ENCODE assay signal across 14 mouse cellular contexts in the genomic region with DNA sequence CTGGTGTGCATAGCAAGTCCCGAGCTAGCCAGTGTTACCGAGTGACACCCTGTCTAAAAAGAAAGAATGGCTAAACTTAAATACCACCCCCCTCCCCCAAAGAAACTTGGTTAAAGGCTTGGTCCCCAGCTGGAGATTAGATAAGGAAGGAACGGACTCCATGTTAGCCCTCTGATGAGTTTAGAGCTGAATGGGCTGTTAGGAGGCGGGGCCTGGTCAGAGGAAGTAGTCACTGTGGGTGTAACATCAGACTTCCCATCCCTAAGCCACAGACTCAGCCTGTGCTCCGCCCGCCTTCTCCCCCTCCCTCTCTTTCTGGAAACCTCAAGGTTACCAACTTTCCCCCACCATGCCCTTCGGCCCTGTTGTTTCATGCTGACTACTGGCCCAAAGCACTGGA. TPM values are rescaled to one million over a fixed set of nuclear protein-coding genes. Genes with fewer than 3 reads are reported as not detected.
A peak's percentile ranks its signal among the peaks of the same experiment; 100 is the strongest.
DNase-seq lines count a peak whose midpoint lies in the region; ATAC-seq and TF ChIP-seq lines count a peak whose summit lies in the region.
"Had no signal": no experiment of that assay in that cellular context is flagged by ENCODE, and none has a peak within 500 bp of the region (broad histone marks: within the 10 kb centered on the region; RNA-seq: fewer than 3 reads in every experiment).

No protein-coding gene starts in this region.

- TF ChIP-seq EP300 in MEL (IDR thresholded peaks at IDR 0.05; ENCODE audit: low read depth in 1 of 2, low read length in 2 of 2) = peak; percentile 39 to 59; a peak in 3 of 4 replicates

- DNase-seq in forebrain, embryonic 10.5 days (ENCODE audit: extremely low spot score, low spot score) = no peak
- peak; percentile 79 for DNase-seq in MEL (ENCODE audit: low read depth, low spot score)
- DNase-seq in liver, embryonic 11.5 days (ENCODE audit: low spot score) = no peak
- peak; percentile 33 for DNase-seq in naive thymus-derived CD4-positive, alpha-beta T cell, adult 2 months (ENCODE audit: low read depth)
- no peak for DNase-seq in right cerebral cortex, adult 18-20 months
- DNase-seq in kidney, adult 18-20 months = no peak
- DNase-seq: heart, adult 11 months; right cerebral cortex, postnatal 4 days had no signal

- H3K79me2 ChIP-seq in MEL (ENCODE audit: control insufficient read depth, insufficient read depth, low read length, poor library complexity) = no peaks in the 10 kb centered on the region

- H3K27me3 ChIP-seq in forebrain, embryonic 15.5 days = no peaks in the 10 kb centered on the region
- no peaks in the 10 kb centered on the region for H3K27me3 ChIP-seq in forebrain, embryonic 10.5 days (ENCODE audit: poor library complexity, severe bottlenecking)
- no peaks in the 10 kb centered on the region for H3K27me3 ChIP-seq in MEL (ENCODE audit: control insufficient read depth in 1 of 2, insufficient read depth in 2 of 2, low read length in 2 of 2)
- H3K27me3 ChIP-seq in liver, embryonic 11.5 days (replicated peaks; ENCODE audit: control insufficient read depth, insufficient read depth, low read length) = no peaks in the 10 kb centered on the region
- no peaks in the 10 kb centered on the region for H3K27me3 ChIP-seq in heart, embryonic 12.5 days (replicated peaks)
- H3K27me3 ChIP-seq: neural tube, embryonic 12.5 days had no signal

- no peaks in the 10 kb centered on the region for H3K9me3 ChIP-seq in forebrain, embryonic 15.5 days
- H3K9me3 ChIP-seq in forebrain, embryonic 10.5 days = peaks cover under 1% of the 10 kb centered on the region; the same call in 1 of the 2 replicates
- no peaks in the 10 kb centered on the region for H3K9me3 ChIP-seq in MEL (replicated peaks; ENCODE audit: insufficient read depth, low read length)
- H3K9me3 ChIP-seq in liver, embryonic 11.5 days (ENCODE audit: control insufficient read depth, low read length) = no peaks in the 10 kb centered on the region; the same call in 1 of the 2 replicates
- H3K9me3 ChIP-seq in heart, embryonic 12.5 days (replicated peaks) = no peaks in the 10 kb centered on the region
- H3K9me3 ChIP-seq: neural tube, embryonic 12.5 days had no signal

- no peak for TF ChIP-seq CTCF in MEL (IDR thresholded peaks at IDR 0.05 in 2 of 3, conservative IDR thresholded peaks at IDR 0.05 in 1 of 3; ENCODE audit: control insufficient read depth in 1 of 3, insufficient read depth in 1 of 3, low read depth in 2 of 3, low read length in 3 of 3, poor library complexity in 1 of 3, severe bottlenecking in 1 of 3)

- no peak for ATAC-seq in forebrain, embryonic 15.5 days (replicated peaks)
- ATAC-seq in liver, embryonic 11.5 days (replicated peaks; ENCODE audit: low FRiP score) = peak; percentile 84
- no peak for ATAC-seq in heart, embryonic 12.5 days (ENCODE audit: insufficient number of reproducible peaks, low FRiP score)
- ATAC-seq: activated CD4-positive, CD25-positive, alpha-beta regulatory T cell, adult 4 months had no signal

- H3K9ac ChIP-seq in forebrain, embryonic 15.5 days (replicated peaks) = no peak overlapping the region
- H3K9ac ChIP-seq in MEL (ENCODE audit: control insufficient read depth, low read depth, low read length, poor library complexity, severe bottlenecking) = peak overlapping the region; percentile 17; the same call in 1 of the 2 replicates
- no peak overlapping the region for H3K9ac ChIP-seq in liver, embryonic 11.5 days (ENCODE audit: low read depth, low read length)
- no peak overlapping the region for H3K9ac ChIP-seq in heart, embryonic 12.5 days
- H3K9ac ChIP-seq: neural tube, embryonic 12.5 days had no signal

- no peak for TF ChIP-seq RAD21 in MEL (IDR thresholded peaks at IDR 0.05; ENCODE audit: low read depth, low read length)

- H3K27ac ChIP-seq in forebrain, embryonic 15.5 days (replicated peaks) = 0 out of 2 replicates have a peak overlapping the region, but pooled peaks have one; percentile 47
- no peak overlapping the region for H3K27ac ChIP-seq in forebrain, embryonic 10.5 days
- H3K27ac ChIP-seq in MEL (ENCODE audit: control insufficient read depth, low read depth, low read length) = peak overlapping the region; percentile 36
- H3K27ac ChIP-seq in liver, embryonic 11.5 days (ENCODE audit: low read depth, low read length) = no peak overlapping the region
- H3K27ac ChIP-seq in heart, embryonic 12.5 days (ENCODE audit: poor library complexity, severe bottlenecking) = no peak overlapping the region
- H3K27ac ChIP-seq: hindbrain, embryonic 10.5 days; kidney, postnatal 0 days; neural tube, embryonic 12.5 days had no signal

- H3K4me3 ChIP-seq in forebrain, embryonic 15.5 days = no peak overlapping the region
- no peak overlapping the region for H3K4me3 ChIP-seq in forebrain, embryonic 10.5 days
- H3K4me3 ChIP-seq in MEL (ENCODE audit: control insufficient read depth in 1 of 2, insufficient read depth in 1 of 2, low read depth in 2 of 2, low read length in 2 of 2) = no peak overlapping the region
- H3K4me3 ChIP-seq in liver, embryonic 11.5 days (ENCODE audit: low read depth, low read length) = no peak overlapping the region
- no peak overlapping the region for H3K4me3 ChIP-seq in heart, embryonic 12.5 days
- H3K4me3 ChIP-seq: hindbrain, embryonic 10.5 days; neural tube, embryonic 12.5 days had no signal

- 0 out of 4 replicates have a peak, but pooled peaks of 1 of the 2 experiments have one; percentile 30 for TF ChIP-seq POLR2A in MEL (IDR thresholded peaks at IDR 0.05; ENCODE audit: control insufficient read depth in 1 of 2, insufficient read depth in 1 of 2, low read depth in 1 of 2, low read length in 2 of 2, poor library complexity in 1 of 2)

- peaks cover 55% of the 10 kb centered on the region for H3K36me3 ChIP-seq in forebrain, embryonic 15.5 days
- peaks cover 85% of the 10 kb centered on the region for H3K36me3 ChIP-seq in forebrain, embryonic 10.5 days (replicated peaks)
- H3K36me3 ChIP-seq in MEL (ENCODE audit: control insufficient read depth in 1 of 2, insufficient read depth in 2 of 2, low read length in 2 of 2) = peaks cover 0 to 14% of the 10 kb centered on the region in 2 experiments; a peak in 2 of 4 replicates
- H3K36me3 ChIP-seq in liver, embryonic 11.5 days (ENCODE audit: control insufficient read depth, insufficient read depth, low read length) = peaks cover 14% of the 10 kb centered on the region
- peaks cover 42% of the 10 kb centered on the region for H3K36me3 ChIP-seq in heart, embryonic 12.5 days

- H3K4me2 ChIP-seq in forebrain, embryonic 15.5 days (replicated peaks) = no peak overlapping the region
- H3K4me2 ChIP-seq in liver, embryonic 11.5 days = no peak overlapping the region; the same call in 1 of the 2 replicates
- no peak overlapping the region for H3K4me2 ChIP-seq in heart, embryonic 12.5 days
- H3K4me2 ChIP-seq: neural tube, embryonic 12.5 days had no signal

- 89% methylated on average over 7 of the region's 7 CpGs for WGBS in forebrain, embryonic 15.5 days
- WGBS in forebrain, embryonic 10.5 days = 94% methylated on average over 7 of the region's 7 CpGs
- WGBS in liver, embryonic 11.5 days = 38% methylated on average over 7 of the region's 7 CpGs
- 56% methylated on average over 7 of the region's 7 CpGs for WGBS in heart, embryonic 12.5 days

- peaks cover 15% of the 10 kb centered on the region for H3K4me1 ChIP-seq in forebrain, embryonic 15.5 days
- no peaks in the 10 kb centered on the region for H3K4me1 ChIP-seq in forebrain, embryonic 10.5 days
- peaks cover 4 to 21% of the 10 kb centered on the region in 2 experiments for H3K4me1 ChIP-seq in MEL (ENCODE audit: control insufficient read depth in 1 of 2, insufficient read depth in 2 of 2, low read length in 2 of 2)
- H3K4me1 ChIP-seq in liver, embryonic 11.5 days (replicated peaks; ENCODE audit: control insufficient read depth, insufficient read depth, low read length) = no peaks in the 10 kb centered on the region; the same call in 1 of the 2 replicates
- H3K4me1 ChIP-seq in heart, embryonic 12.5 days (replicated peaks) = 0 out of 2 replicates have a peak, but pooled peaks cover 2% of the 10 kb centered on the region
- H3K4me1 ChIP-seq: hindbrain, embryonic 10.5 days; neural tube, embryonic 12.5 days had no signal

TF ChIP-seq in MEL, 35 proteins besides CTCF, POLR2A, EP300 and RAD21 (continues in another document):
- TF ChIP-seq SIN3A (IDR thresholded peaks at IDR 0.05; ENCODE audit: low read length) (0 out of 2 replicates have a peak, but pooled peaks have one; percentile 27), MAZ (IDR thresholded peaks at IDR 0.05; ENCODE audit: low read depth, low read length) (0 out of 2 replicates have a peak, but pooled peaks have one; percentile 67), ELF1 (IDR thresholded peaks at IDR 0.05; ENCODE audit: low read depth, low read length) (peak; percentile 36; the same call in 1 of the 2 replicates)

RNA-seq across cellular contexts. Expression of a gene that starts 30.4 kb away (rescaled TPM):
- polyA plus RNA-seq in forebrain, embryonic 15.5 days (2015; fragmentation: Nextera tagmentation; extraction: Ambion mirVana) = 14.7 and 15.0 TPM in 2 replicates
- polyA plus RNA-seq in forebrain, embryonic 10.5 days (2016; fragmentation: Nextera tagmentation; extraction: Ambion mirVana) = 4.2 and 4.5 TPM in 2 replicates
- 3.5 and 4.4 TPM in 2 replicates for total RNA-seq in MEL (2012; rRNA removed)
- 1 to 10 TPM in 1 of 2 experiments, not detected in 1; 7.4 TPM for polyA plus RNA-seq in MEL (2012; ENCODE audit: insufficient read depth in 1 of 2, insufficient read length in 2 of 2, low read depth in 1 of 2, low replicate concordance in 2 of 2, missing spikeins in 1 of 2)
- 1.4 and 1.7 TPM in 2 replicates for polyA plus RNA-seq in liver, embryonic 11.5 days (2014; fragmentation: Nextera tagmentation; extraction: Ambion mirVana)
- 2.5 and 2.7 TPM in 2 replicates for polyA plus RNA-seq in heart, embryonic 12.5 days (2016; fragmentation: Nextera tagmentation; extraction: Ambion mirVana)

RNA-seq across cellular contexts. Expression of a gene that starts 38.2 kb away (rescaled TPM):
- polyA plus RNA-seq in forebrain, embryonic 15.5 days (2015; fragmentation: Nextera tagmentation; extraction: Ambion mirVana) = 0.36 and 0.59 TPM in 2 replicates
- polyA plus RNA-seq in forebrain, embryonic 10.5 days (2016; fragmentation: Nextera tagmentation; extraction: Ambion mirVana) = 0.10 TPM in 1 of 2 replicates, not detected in the other
- 0.07 TPM in 1 of 2 replicates, not detected in the other for total RNA-seq in MEL (2012; rRNA removed)
- under 1 TPM in 1 of 2 experiments, not detected in 1; 0.21 TPM for polyA plus RNA-seq in MEL (2012; ENCODE audit: insufficient read depth in 1 of 2, insufficient read length in 2 of 2, low read depth in 1 of 2, low replicate concordance in 2 of 2, missing spikeins in 1 of 2)
- polyA plus RNA-seq in liver, embryonic 11.5 days (2014; fragmentation: Nextera tagmentation; extraction: Ambion mirVana) = not detected in 2 replicates
- polyA plus RNA-seq in heart, embryonic 12.5 days (2016; fragmentation: Nextera tagmentation; extraction: Ambion mirVana) = not detected in 2 replicates

RNA-seq across cellular contexts. Expression of a gene that starts 59.4 kb away (rescaled TPM):
- polyA plus RNA-seq in forebrain, embryonic 15.5 days (2015; fragmentation: Nextera tagmentation; extraction: Ambion mirVana) = 218 TPM in 2 replicates
- 440 and 447 TPM in 2 replicates for polyA plus RNA-seq in forebrain, embryonic 10.5 days (2016; fragmentation: Nextera tagmentation; extraction: Ambion mirVana)
- 268 and 304 TPM in 2 replicates for total RNA-seq in MEL (2012; rRNA removed)
- polyA plus RNA-seq in MEL (2012; ENCODE audit: insufficient read depth in 1 of 2, insufficient read length in 2 of 2, low read depth in 1 of 2, low replicate concordance in 2 of 2, missing spikeins in 1 of 2) = 100 to 1,000 TPM in 1 of 2 experiments, not detected in 1; 424 TPM
- polyA plus RNA-seq in liver, embryonic 11.5 days (2014; fragmentation: Nextera tagmentation; extraction: Ambion mirVana) = 363 and 374 TPM in 2 replicates
- 199 TPM in 2 replicates for polyA plus RNA-seq in heart, embryonic 12.5 days (2016; fragmentation: Nextera tagmentation; extraction: Ambion mirVana)

Comparison
In these comparisons a context has a peak if more than half of its experiments do, and no peak if none do; other contexts are left out.
1. H3K27ac ChIP-seq: peak in forebrain, embryonic 15.5 days (single experiment) and MEL (single experiment); none in forebrain, embryonic 10.5 days (single experiment), liver, embryonic 11.5 days (single experiment) and heart, embryonic 12.5 days (single experiment).
2. DNase-seq: peak in MEL (single experiment) and naive thymus-derived CD4-positive, alpha-beta T cell, adult 2 months (single experiment); none in forebrain, embryonic 10.5 days (single experiment), liver, embryonic 11.5 days (single experiment), right cerebral cortex, adult 18-20 months (single experiment) and kidney, adult 18-20 months (single experiment).